Mouse (Mus musculus): Measurements from ENCODE around the gene Slc25a17. TPM values are rescaled to one million over a fixed set of nuclear protein-coding genes. Genes with fewer than 3 reads are reported as not detected.

Slc25a17 gene
- polyA plus RNA-seq, 1 experiment from 2014 or later = 125 TPM

- H3K4me3 ChIP-seq = no peak overlapping the region
- no peak overlapping the region for H3K9ac ChIP-seq
- peaks cover 80% of the 10 kb centered on the region for H3K36me3 ChIP-seq
- no peak for ATAC-seq (ENCODE audit: low FRiP score, low read depth)
- no peaks in the 10 kb centered on the region for H3K27me3 ChIP-seq
- H3K27ac ChIP-seq (replicated peaks) = no peak overlapping the region
- no peaks in the 10 kb centered on the region for H3K4me1 ChIP-seq (replicated peaks)
- WGBS = 92% methylated on average over 1 of the region's 1 CpGs
- no peaks in the 10 kb centered on the region for H3K9me3 ChIP-seq
- no peak overlapping the region for H3K4me2 ChIP-seq
These were observed 8.0 kb upstream of the Slc25a17 start for GRCm38 (mm10) chr15:81368601-81369000.

GRCm38 (mm10) chr15:81366241-81366640 is 5.6 kb upstream of the Slc25a17 start:
- WGBS = 84% methylated on average over 4 of the region's 4 CpGs
- no peak for ATAC-seq (ENCODE audit: low FRiP score, low read depth)

DNA sequence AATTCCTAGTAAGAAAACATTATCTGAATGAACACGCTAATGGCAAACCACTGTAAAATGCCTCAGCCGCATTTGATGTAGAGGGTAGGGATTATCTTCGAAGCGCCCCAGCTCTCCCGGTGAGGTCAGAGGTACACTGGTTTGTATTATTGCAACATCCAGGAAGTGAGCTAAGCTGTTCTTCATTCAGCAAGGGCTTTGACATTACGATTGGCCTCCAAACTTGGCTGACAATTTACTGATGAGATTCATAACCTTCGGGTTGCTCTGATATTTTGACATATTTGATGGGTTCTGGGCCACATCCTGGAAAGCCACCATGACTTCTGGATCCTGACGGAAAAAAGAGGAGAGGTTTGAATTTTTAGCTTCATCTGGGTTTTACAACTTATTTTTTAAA is 4.6 kb upstream of the Slc25a17 start:
- Histone ChIP-seq H3K4me1 (replicated peaks) (peaks cover 9% of the 10 kb centered on the region), H3K9ac (no peak overlapping the region), H3K9me3 (no peaks in the 10 kb centered on the region), H3K4me3 (no peak overlapping the region), H3K4me2 (no peak overlapping the region), H3K27me3 (no peaks in the 10 kb centered on the region), H3K36me3 (peaks cover 54% of the 10 kb centered on the region), H3K27ac (replicated peaks) (no peak overlapping the region)
- WGBS = 92% methylated on average over 8 of the region's 8 CpGs
- no peak for ATAC-seq (ENCODE audit: low FRiP score, low read depth)

More at GRCm38 (mm10) chr15:81366241-81366640, 5.6 kb upstream of the Slc25a17 start:
- H3K36me3 ChIP-seq = peaks cover 63% of the 10 kb centered on the region
- peaks cover 3% of the 10 kb centered on the region; the same call in 1 of the 2 replicates for H3K4me1 ChIP-seq (replicated peaks)
- no peaks in the 10 kb centered on the region for H3K27me3 ChIP-seq
- no peak overlapping the region for H3K4me3 ChIP-seq
- H3K9ac ChIP-seq = no peak overlapping the region
- H3K9me3 ChIP-seq = no peaks in the 10 kb centered on the region
- no peak overlapping the region for H3K27ac ChIP-seq (replicated peaks)
- H3K4me2 ChIP-seq = no peak overlapping the region

GRCm38 (mm10) chr15:81364271-81364670 is 3.7 kb upstream of the Slc25a17 start:
- H3K27me3 ChIP-seq = no peaks in the 10 kb centered on the region
- no peak overlapping the region for H3K27ac ChIP-seq (replicated peaks)
- no peaks in the 10 kb centered on the region for H3K9me3 ChIP-seq
- H3K4me1 ChIP-seq (replicated peaks) = peaks cover 18% of the 10 kb centered on the region
- no peak overlapping the region for H3K9ac ChIP-seq
- H3K4me2 ChIP-seq = no peak overlapping the region
- ATAC-seq (ENCODE audit: low FRiP score, low read depth) = no peak
- H3K36me3 ChIP-seq = peaks cover 47% of the 10 kb centered on the region
- WGBS = 96% methylated on average over 1 of the region's 1 CpGs
- H3K4me3 ChIP-seq = no peak overlapping the region

- ATAC-seq (ENCODE audit: low FRiP score, low read depth) = no peak
These were observed 1.9 kb upstream of the Slc25a17 start for GRCm38 (mm10) chr15:81362501-81362900.

DNA sequence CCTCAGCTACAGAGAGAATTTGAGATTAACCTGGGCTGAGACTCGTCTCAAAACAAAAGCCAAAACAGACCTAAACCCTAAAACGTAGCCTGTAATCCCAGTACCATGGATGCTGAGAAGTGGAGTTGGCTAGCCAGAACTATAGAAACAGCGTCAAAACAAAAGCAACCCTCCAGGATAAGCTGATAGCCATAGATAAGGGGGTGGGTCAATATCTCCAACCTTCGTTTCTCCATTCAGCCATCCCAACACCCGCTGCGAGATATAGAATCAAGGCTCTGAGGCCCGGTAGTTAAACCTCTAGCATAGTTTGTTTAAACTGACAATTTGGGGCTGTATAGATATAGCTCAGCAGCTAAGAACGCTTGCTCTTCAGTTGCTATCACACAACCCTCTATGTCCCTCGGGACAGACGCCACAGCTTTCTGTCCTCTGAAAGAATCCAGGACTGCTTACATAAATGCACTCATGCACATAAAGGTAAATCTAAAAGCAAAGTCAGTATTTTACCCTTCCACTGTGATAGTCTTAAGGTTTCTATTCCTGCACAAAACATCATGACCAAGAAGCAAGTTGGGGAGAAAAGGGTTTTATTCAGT is 904 bp upstream of the Slc25a17 start:
- no peaks in the 10 kb centered on the region for H3K9me3 ChIP-seq
- WGBS = 49% methylated on average over 10 of the region's 10 CpGs
- no peaks in the 10 kb centered on the region for H3K27me3 ChIP-seq
- no peak overlapping the region for H3K9ac ChIP-seq
- H3K4me2 ChIP-seq = peak overlapping the region; percentile 82; the same call in 1 of the 2 replicates
- H3K4me1 ChIP-seq (replicated peaks) = peaks cover 39% of the 10 kb centered on the region
- ATAC-seq (ENCODE audit: low FRiP score, low read depth) = no peak
- no peak overlapping the region for H3K4me3 ChIP-seq
- H3K27ac ChIP-seq (replicated peaks) = 0 out of 2 replicates have a peak overlapping the region, but pooled peaks have one; percentile 70
- peaks cover 25% of the 10 kb centered on the region for H3K36me3 ChIP-seq

More at GRCm38 (mm10) chr15:81362501-81362900, 1.9 kb upstream of the Slc25a17 start:
- no peak overlapping the region for H3K9ac ChIP-seq
- WGBS = 88% methylated on average over 1 of the region's 1 CpGs
- no peak overlapping the region for H3K27ac ChIP-seq (replicated peaks)
- H3K4me3 ChIP-seq = no peak overlapping the region
- H3K4me1 ChIP-seq (replicated peaks) = peaks cover 31% of the 10 kb centered on the region
- no peaks in the 10 kb centered on the region for H3K27me3 ChIP-seq
- H3K4me2 ChIP-seq = no peak overlapping the region
- H3K9me3 ChIP-seq = no peaks in the 10 kb centered on the region
- peaks cover 35% of the 10 kb centered on the region for H3K36me3 ChIP-seq

DNA sequence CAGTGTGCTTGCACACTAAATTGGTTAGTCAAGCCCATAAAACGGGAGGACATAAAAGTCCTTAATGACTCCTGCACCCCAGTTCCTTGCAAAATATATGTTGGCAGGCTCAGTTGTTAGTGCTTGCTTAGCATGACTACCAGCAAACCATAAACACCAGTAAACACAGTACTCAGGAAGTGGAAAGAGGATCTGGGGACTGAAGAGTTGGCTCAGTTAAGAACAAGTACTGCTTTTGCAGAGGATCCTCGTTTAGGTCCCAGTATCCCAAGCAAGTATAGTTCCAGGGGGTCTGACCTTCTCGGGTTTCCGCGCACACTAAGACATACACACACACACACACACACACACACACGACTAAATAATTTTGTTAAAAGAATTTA is 401 bp upstream of the Slc25a17 start:
- 39% methylated on average over 6 of the region's 6 CpGs for WGBS
- Histone ChIP-seq H3K27ac (replicated peaks) (peak overlapping the region; percentile 70; the same call in 1 of the 2 replicates), H3K4me1 (replicated peaks) (peaks cover 39% of the 10 kb centered on the region), H3K9me3 (no peaks in the 10 kb centered on the region), H3K27me3 (no peaks in the 10 kb centered on the region), H3K9ac (peak overlapping the region; percentile 33; the same call in 1 of the 2 replicates), H3K36me3 (peaks cover 20% of the 10 kb centered on the region), H3K4me3 (peak overlapping the region; percentile 65), H3K4me2 (peak overlapping the region; percentile 82)
- no peak for ATAC-seq (ENCODE audit: low FRiP score, low read depth)

- Histone ChIP-seq H3K27me3 (no peaks in the 10 kb centered on the region), H3K4me3 (no peak overlapping the region), H3K4me1 (replicated peaks) (peaks cover 39% of the 10 kb centered on the region), H3K9me3 (no peaks in the 10 kb centered on the region), H3K36me3 (peaks cover 6% of the 10 kb centered on the region), H3K9ac (no peak overlapping the region), H3K4me2 (peak overlapping the region; percentile 82; the same call in 1 of the 2 replicates), H3K27ac (replicated peaks) (no peak overlapping the region)
- no peak for ATAC-seq (ENCODE audit: low FRiP score, low read depth)
- WGBS = 87% methylated on average over 5 of the region's 5 CpGs
These were observed 1.2 kb downstream of the Slc25a17 start for GRCm38 (mm10) chr15:81359421-81359820.

DNA sequence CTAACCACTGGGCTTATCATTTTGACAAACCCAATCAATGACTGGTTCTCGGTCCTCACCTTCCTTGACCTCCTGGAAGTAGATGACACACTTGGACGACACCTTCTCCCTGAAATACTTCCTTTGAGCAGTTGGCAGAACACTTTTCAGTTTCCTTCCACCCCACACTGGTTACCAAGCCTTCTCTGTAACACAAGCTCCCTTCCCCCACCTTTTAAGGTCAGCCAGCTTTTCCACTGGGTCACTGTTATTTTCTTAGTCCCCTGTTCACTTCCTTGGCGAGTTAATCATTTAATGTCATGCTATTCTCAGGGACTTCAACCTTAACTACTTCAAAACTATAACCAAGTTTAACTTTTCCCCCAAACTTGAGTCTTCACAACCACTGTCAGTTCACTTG is 1.7 kb downstream of the Slc25a17 start:
- H3K36me3 ChIP-seq = peaks cover 2% of the 10 kb centered on the region; the same call in 1 of the 2 replicates
- H3K27me3 ChIP-seq = no peaks in the 10 kb centered on the region
- H3K4me3 ChIP-seq = no peak overlapping the region
- peaks cover 39% of the 10 kb centered on the region for H3K4me1 ChIP-seq (replicated peaks)
- WGBS = 94% methylated on average over 3 of the region's 3 CpGs
- ATAC-seq (ENCODE audit: low FRiP score, low read depth) = no peak
- no peak overlapping the region for H3K27ac ChIP-seq (replicated peaks)
- no peak overlapping the region for H3K9ac ChIP-seq
- no peak overlapping the region for H3K4me2 ChIP-seq
- no peaks in the 10 kb centered on the region for H3K9me3 ChIP-seq

GRCm38 (mm10) chr15:81356946-81357345 is 3.7 kb downstream of the Slc25a17 start:
- Histone ChIP-seq H3K36me3 (no peaks in the 10 kb centered on the region), H3K27me3 (no peaks in the 10 kb centered on the region), H3K4me1 (replicated peaks) (peaks cover 39% of the 10 kb centered on the region), H3K4me3 (no peak overlapping the region), H3K4me2 (no peak overlapping the region), H3K27ac (replicated peaks) (no peak overlapping the region), H3K9ac (no peak overlapping the region), H3K9me3 (no peaks in the 10 kb centered on the region)
- ATAC-seq (ENCODE audit: low FRiP score, low read depth) = no peak
- 43% methylated on average over 5 of the region's 5 CpGs for WGBS

DNA sequence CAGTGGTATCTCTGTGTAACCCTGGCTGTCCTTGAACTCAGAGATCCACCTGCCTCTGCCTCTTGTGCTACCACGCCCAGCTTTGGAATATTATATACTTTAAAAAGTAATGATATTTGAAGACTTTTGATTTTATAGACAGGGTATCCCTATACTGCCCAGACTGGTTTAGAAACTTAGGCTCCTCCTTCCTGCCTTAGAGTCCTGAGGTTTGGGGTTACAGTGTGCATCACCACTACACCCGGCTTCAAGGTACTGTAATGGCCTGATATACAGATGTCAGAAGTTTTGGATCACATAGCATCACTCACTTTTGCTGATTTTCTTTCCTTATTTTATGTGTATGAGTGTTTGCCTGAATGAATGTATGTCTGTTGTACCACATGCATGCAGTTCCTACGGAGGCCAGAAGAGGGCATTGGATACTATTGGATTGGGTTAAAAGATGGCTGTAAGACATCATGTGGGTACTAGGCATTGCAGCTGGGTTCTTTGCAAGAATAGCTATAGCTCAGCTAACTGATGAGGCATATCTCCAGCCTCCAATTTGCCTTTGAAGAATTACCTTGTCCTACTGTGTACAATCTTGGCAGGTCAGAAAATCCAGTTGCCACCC is 5.4 kb downstream of the Slc25a17 start:
- WGBS = 61% methylated on average over 3 of the region's 3 CpGs
- H3K27ac ChIP-seq (replicated peaks) = no peak overlapping the region

DNA sequence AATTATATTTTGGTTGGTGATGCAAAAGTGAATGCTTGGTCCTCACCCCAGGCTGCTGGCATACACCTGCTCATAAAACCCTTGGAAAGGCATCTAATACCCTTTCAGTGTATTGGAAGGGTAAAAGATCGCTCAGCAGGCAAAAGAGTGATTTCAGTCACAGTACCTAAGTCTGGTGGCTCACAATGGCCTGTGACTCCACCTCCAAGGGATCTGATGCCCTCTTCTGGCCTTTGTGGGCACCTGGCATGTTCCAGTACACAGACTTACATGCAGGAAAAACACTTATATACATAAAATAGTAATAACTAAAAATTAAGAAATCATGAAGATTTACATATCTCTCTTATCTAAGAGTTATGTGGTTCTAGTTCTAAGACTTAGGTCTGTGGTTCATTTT is 8.0 kb downstream of the Slc25a17 start:
- Histone ChIP-seq H3K4me1 (replicated peaks) (peaks cover 14% of the 10 kb centered on the region; the same call in 1 of the 2 replicates), H3K27ac (replicated peaks) (no peak overlapping the region), H3K9ac (no peak overlapping the region), H3K9me3 (no peaks in the 10 kb centered on the region), H3K36me3 (no peaks in the 10 kb centered on the region), H3K4me2 (no peak overlapping the region), H3K4me3 (no peak overlapping the region), H3K27me3 (no peaks in the 10 kb centered on the region)
- 55% methylated on average over 1 of the region's 1 CpGs for WGBS
- no peak for ATAC-seq (ENCODE audit: low FRiP score, low read depth)

More for the DNA sequence above, 5.4 kb downstream of the Slc25a17 start:
- no peaks in the 10 kb centered on the region for H3K27me3 ChIP-seq
- no peak for ATAC-seq (ENCODE audit: low FRiP score, low read depth)
- H3K9me3 ChIP-seq = no peaks in the 10 kb centered on the region
- no peak overlapping the region for H3K4me3 ChIP-seq
- peaks cover 35% of the 10 kb centered on the region for H3K4me1 ChIP-seq (replicated peaks)
- no peaks in the 10 kb centered on the region for H3K36me3 ChIP-seq
- no peak overlapping the region for H3K9ac ChIP-seq
- H3K4me2 ChIP-seq = no peak overlapping the region
